Mouse (Mus musculus): Measurements from ENCODE around the gene Camk2d.

The Camk2d gene

GRCm38 (mm10) chr3:126613510-126614128, 17.5 kb downstream of the Camk2d start:
- DNase-seq: no peak

DNA sequence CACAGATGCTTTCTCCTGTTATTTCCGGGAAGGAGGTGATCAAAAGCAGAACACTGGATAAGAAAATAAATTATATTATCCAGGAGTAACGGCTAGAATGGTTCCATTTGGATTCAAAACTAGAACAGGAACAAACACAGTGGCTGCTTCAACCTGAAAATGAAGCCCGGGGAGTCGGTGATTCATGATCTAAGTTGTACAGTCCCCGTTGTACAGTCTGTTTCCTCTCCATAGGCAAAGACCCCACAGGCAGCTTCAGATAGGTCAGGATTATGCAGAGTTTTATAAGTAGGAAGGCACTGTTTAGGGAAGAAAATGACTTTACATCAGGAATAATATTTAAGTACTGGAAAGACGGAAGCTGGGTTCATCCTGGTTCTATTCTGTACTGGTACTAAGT, 19.2 kb downstream of the Camk2d start:
- no peak for DNase-seq

- no peak for DNase-seq
These were observed 24.1 kb downstream of the Camk2d start for GRCm38 (mm10) chr3:126620152-126620551.

GRCm38 (mm10) chr3:126622509-126622908, 26.4 kb downstream of the Camk2d start:
- DNase-seq: no peak

DNA sequence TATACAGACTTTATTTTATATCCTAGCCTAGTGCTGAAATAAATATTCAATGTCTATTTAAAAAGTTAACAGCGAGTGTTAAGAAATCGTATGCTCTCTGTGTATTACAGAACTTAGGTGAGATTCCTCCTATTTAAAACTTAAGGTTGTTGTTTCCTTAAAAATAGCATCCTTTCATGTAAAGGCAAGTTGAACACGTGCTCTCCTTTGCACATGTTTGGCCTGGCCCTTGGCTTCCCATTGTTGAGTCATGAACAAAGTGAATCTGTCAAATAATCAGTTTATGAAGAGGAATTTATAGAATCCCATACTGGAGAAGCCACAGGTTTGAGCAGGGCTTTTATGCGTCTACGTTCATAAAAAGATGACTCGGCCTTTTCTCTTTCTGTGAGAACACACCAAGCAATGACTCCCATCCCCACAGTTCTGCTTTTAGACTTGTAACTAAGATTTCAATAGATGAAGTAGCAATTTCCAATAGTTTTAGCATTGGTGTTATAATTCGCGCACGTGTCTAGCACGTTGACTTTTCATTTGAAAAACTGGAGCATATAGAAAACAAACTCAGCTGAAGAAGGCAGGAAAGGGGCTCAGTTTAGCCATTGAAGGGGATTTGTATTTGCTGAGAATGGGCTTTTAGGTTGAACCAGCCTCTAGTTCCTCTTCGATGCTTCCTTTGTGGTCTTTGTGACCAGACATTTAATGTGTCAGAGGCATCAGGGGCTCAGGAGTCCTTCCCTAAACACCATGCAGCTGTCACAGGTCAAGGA, 29.1 kb downstream of the Camk2d start:
- no peak for DNase-seq

DNA sequence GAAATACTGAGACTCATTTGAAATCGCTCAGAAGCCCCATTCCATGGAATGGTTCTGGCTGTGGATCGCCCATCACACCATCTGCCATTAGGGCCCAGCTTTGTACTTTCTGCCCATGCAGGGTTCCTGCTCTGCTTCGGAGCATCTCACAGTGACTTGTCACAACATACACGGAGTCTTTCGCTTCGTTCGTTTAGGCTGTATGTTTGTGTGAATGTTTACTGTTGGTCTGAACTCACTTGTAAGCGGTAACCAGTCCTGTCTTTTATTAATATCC, 29.6 kb downstream of the Camk2d start:
- DNase-seq: no peak

DNA sequence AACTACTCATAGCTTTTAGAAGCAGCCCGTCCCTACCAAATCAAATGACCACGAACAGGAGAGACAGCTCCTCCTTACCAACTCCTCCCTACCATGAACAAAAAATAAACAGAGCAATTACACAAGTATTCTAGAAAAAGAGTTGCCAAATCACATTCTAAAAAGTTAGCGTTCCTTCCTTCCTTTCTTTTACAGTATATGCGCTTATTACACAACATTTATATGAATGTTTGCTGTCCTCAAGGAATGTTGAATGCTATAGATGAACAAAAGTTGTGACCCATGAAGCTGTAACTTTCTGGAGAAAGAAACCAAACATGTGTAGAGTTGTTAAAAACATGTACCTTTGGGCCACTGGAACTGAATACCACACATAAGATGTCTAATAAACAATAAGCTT, 31.9 kb downstream of the Camk2d start:
- no peak for DNase-seq

DNA sequence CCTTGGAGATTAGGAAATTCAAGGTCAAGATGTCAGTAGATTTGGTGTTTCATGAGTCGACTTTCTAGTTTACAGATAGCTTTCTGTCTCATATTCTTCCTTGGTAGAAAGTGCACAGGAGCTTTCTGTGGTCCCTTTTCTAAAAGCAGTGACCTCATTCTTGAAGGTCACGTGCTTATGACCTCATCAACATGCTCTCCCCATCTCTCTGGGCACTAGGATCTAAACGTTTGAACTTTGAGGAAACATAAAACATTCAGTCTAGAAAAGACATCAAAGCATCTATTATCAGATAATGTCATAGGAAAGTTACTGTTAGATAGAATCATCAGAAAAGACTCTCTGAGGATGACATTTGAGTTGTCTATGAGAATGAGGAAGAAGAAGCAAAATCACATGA, 32.3 kb downstream of the Camk2d start:
- no peak for DNase-seq

GRCm38 (mm10) chr3:126629040-126629439, 32.9 kb downstream of the Camk2d start:
- no peak for DNase-seq

DNA sequence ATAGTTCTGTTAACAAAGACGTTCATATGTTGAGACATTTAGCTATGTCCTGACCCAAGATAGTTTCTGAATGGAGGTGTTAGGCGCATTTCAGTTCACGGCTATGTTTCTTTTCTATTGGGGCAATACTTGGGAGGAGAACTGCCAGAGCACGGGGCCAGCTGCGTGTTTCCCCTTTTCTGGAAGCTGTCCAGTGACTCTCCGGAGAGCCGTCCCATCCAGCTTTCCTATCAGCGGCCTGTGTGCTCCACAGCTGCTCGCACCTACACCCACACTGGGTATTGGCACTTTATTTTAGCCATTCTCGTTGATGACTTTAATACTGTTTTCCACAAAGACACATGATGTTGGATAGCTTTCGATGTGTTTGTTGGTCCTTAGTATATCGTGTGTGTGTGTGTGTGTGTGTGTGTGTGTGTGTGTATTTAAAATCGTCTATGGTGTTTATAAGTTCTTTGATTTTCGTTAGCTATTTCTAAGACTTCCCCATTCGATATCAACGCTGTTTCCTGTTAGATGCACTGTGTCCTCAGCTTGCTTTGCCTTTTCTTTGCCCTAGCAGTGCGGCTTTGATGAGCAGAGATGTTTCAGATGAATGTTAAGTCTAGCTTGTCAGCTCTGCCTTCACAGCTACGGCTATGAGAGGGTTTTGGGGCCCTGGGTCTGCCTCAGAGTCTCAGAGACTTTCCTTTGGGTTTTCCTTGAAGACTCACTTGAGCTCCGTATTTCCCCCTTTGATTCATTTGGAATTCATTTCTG, 34.2 kb downstream of the Camk2d start:
- DNase-seq: peak; percentile 50

- no peak for DNase-seq
These were observed 35.5 kb downstream of the Camk2d start for GRCm38 (mm10) chr3:126631583-126631982.

GRCm38 (mm10) chr3:126632580-126632979, 36.5 kb downstream of the Camk2d start:
- DNase-seq: no peak

GRCm38 (mm10) chr3:126634171-126634570, 38.1 kb downstream of the Camk2d start:
- no peak for DNase-seq

DNA sequence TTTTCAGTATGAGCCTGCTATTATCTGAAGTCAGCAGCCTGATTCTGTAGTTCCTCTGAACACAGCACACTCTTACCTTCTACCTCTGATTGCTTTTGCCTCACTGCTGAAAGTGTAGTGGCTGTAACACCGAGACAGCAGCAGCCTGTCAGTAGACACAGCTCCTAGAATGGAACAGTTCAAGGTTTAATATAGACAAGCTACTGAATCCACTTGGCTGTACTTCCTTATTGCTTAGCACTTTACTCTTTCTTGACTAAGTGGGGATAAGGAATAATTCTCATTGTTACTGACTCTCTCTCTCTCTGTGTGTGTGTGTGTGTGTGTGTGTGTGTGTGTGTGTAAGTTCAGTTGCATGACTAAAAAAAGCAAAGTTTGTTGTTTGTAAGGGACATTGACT, 42.2 kb downstream of the Camk2d start:
- DNase-seq: no peak

- DNase-seq: peak; percentile 39
These were observed 43.0 kb downstream of the Camk2d start for GRCm38 (mm10) chr3:126639098-126639513.

DNA sequence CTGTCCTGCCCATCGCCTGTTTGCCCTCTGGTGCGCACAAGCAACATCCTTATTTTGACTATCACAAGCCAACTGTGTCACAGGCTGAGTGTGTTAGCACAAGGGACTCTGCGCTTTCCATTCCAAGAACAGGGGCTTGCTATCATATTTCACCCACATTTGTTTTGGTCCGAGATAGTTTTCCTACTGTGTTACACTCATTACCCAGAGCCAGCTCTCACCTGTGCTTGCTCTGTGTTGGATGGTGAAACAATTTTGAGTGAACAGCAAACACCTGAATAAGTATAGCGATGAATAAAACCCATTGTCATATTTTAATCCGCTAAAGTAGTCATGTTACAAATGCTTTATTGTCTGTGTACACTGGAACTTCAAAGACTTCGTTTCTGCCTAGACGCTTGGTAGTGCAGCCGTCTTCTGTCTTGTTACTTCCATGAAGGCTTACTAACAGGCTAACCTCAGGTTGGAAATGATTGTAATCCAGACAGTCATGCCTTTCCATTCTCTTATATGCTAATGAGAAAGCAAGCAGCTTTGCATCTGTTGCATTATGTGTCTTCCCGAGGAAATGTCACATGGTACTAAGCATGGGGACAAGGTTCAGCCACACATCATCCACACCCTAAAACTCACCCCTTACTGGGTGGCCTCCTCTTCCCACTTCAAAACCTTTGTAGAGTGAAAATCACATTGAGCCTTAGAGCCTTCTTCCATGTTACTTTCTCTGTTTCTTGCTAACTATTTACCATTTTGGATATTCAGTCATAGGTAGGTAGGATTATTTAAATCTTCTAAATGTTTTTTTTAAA, 44.5 kb downstream of the Camk2d start:
- no peak for DNase-seq

GRCm38 (mm10) chr3:126641451-126641850, 45.3 kb downstream of the Camk2d start:
- DNase-seq: no peak

- DNase-seq: no peak
These were observed 47.2 kb downstream of the Camk2d start for GRCm38 (mm10) chr3:126643071-126644010.

GRCm38 (mm10) chr3:126650332-126650731, 54.2 kb downstream of the Camk2d start:
- DNase-seq: no peak

- no peak for DNase-seq
These were observed 54.6 kb downstream of the Camk2d start for GRCm38 (mm10) chr3:126650747-126651146.

DNA sequence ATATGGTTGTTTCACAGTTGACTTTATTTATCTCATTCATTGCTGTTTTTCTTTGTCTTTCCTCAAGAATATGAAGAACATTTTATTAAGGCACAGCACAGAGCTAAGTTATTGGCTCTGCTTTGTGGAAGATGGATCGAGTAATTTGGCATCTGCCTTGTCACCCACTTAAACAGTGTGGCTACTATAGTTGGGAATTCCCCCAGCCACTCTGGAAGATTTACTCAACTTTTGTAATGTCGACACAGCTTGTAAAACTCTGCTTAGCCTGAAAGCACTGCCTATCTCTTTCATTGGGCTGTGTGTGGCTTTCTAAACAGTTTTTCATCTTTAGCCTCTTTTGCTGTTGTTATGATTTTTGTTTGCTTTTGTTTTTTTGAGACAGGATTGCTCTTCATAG, 56.3 kb downstream of the Camk2d start:
- DNase-seq: no peak

DNA sequence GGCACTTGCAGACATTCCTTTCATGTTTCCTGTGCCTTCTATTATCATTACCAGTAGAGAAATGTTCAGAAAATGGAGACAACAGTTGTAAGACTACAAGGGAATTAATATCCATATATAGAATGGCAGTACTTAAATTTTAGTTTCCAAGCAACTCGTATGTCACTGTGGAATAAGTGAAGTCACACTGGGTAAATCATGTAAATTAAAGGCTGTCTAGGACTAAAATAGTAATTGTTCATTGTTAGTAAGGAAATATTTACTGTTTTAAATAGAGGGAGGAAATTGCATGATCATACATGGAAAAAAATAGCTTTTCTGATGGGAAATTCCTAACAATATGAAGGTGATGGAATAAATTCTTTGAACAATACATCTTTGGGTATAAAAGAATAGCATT, 57.0 kb downstream of the Camk2d start:
- DNase-seq: no peak
